Mouse (Mus musculus) left cerebral cortex, postnatal 4 days (tissue): ENCODE measurements around the gene Olfr643. TPM values are rescaled to one million over a fixed set of nuclear protein-coding genes. Genes with fewer than 3 reads are reported as not detected.
"Not testable (repeated sequence)": the region's sequence is repeated elsewhere in the genome, so short reads cannot be mapped to it uniquely, and the experiment has no call there.

Experiments used
- DNase-seq: peaks from one replicate; pipeline ENCODE4 v3.0.0-alpha.2; 2022
- intact Hi-C: fragments of 180-260 bp; cut with DNase I; formaldehyde crosslinking; loops from one replicate; pipeline ENCODE4 v1.15.1; 2025
- total RNA-seq, 2 experiments: library from RNA; stranded (reverse); gene quantifications; 2 replicates each; pipeline ENCODE4 v1.2.3; 2021

The Olfr643 gene
- total RNA-seq, 2 experiments from 2014 or later, result not detected

DNA sequence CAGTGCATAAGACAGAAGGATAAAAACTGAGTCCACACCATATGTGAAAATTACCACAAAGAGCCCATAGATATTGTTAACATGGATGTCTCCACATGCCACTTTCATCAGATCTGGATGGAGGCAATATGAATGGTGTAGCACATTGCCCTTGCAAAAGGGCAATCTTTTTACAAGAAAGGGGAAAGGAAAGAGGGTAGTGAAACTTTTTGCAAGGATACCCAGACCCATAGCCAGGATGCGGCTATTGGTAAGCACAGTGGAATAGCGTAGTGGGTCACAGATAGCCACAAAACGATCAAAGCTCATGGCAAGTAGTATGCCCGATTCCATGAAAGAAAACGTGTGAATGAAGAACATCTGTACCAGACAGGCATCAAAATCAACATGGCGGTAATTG lies 115.6 kb downstream of the Olfr643 start:
- no peak for DNase-seq
- intact Hi-C loops, result no loop called here

DNA sequence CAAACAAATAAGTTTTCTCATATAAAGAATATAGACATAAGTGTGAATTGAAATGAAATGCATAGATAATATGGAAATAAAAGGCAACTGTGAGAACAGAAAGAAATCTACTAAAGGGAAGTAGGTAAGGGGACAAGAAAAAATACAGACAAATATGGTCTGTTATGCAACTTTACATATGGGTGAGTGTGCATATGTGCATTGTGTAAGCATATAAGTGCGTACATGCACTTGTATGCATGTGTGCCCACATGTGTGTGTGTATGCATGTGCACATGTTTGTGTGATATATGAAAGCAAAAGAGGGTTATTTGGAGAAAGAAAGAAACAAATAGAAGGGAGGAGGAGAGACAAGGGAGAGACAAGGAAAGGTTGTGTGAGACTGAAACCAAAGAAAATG lies 118.3 kb downstream of the Olfr643 start:
- intact Hi-C loops, result no loop called here
- DNase-seq, result no peak

DNA sequence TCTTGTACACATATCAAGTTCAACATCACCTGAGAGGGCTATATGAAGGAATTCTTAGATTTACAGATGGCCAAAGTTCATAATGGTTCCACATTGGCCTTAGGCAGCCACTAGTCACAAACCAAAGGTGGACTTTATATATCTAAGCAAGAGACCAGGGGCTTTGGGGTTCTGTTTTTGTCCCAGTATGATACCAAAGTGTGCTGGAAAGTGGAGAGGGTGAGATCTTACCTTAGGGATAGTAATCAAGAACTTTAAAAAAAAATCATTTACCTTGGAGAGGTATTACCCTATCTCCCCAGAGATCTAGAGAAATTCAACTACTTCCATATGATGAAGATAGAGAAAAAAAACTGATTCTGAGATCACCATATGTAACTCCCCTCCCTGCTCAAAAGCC lies 120.0 kb downstream of the Olfr643 start, which contains the start of gene Olfr639:
Gene Olfr639 (minus strand): TSS at position 101 of the 400 bp plus-strand sequence.
- DNase-seq, result no peak
- intact Hi-C loops, result no loop called here

DNA sequence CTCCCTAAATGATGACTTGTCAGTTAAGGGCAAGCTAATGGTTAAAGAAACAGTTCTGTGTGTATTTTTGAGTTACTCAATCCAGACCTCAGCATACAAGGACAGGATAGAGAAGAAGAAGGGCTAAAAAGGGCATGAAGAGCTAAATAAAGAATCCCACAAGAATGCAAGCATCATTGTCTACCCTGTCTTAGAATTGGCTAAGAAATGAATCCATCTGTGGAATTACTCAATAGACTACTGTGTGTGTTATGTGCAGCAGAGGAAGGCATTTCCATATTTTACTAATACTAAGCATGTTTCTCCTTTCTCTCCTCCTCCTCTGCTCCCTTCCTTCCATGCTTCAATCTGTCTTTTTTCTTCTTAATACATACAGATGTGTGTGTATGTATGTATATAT lies 138.1 kb downstream of the Olfr643 start:
- intact Hi-C loops, result no loop called here
- DNase-seq, result no peak

DNA sequence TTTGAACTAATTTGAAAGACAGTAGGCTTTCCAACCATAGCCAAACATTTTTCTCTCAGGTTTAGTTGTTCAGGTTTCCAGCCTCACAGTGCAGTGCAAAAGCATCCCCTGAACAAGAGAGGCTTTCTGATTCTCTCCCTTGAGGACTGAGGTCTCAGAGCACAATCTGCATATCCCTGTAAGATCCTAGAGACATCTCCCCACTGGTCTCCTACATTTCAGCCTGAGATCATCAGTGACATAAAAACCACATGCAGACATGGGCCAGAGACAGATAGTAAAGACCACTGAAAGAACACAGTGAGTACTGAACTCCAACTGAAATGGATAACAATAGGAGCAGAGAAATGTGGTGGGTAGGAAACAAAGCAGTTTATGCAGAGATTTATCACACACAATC lies 138.8 kb downstream of the Olfr643 start, which contains the start of gene Olfr638:
Gene Olfr638 (plus strand): TSS at position 301 of the 400 bp plus-strand sequence.
- intact Hi-C loops, result no loop called here

DNA sequence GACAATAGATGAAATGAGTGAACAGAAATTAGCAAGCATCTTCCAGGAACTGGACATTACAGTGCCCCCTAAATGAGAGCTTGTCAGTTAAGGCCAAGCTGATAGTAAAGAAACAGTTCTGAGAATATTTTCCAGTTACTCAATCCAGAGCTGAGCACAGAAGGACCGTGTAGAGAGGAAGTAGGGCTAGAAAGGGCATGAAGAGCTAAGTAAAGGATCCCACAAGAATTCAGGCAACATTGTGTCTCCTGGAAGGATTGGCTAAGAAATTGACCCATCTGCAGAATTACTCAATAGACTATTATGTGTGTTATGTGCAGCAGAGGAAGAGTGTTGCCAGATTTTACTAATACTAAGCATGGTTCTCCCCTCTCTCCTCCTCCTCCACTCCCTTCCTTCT lies 165.4 kb downstream of the Olfr643 start:
- DNase-seq, result no peak
- intact Hi-C loops, result no loop called here

More for the DNA sequence above, 138.8 kb downstream of the Olfr643 start, which contains the start of gene Olfr638:
- no peak for DNase-seq

DNA sequence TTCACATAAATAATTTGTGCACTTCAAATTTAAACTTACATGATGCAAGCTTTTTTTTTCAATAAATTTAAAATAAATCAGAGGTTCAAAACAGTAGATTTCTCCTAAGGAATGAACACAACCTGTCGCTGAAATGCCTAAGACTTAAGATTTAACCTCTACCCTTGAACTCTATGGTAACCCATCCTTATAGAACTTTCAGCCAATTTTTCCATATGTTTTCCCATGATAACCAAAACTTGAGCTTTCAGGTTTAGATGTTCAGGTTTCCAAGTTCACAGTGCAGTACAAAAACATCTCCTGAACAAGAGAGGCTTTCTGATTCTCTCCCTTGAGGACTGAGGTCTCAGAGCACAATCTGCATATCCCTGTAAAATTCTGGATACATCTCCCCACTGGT lies 166.4 kb downstream of the Olfr643 start, which contains the start of gene Olfr635:
Gene Olfr635 (plus strand): TSS at position 301 of the 400 bp plus-strand sequence.
- intact Hi-C loops, result no loop called here
- no peak for DNase-seq

DNA sequence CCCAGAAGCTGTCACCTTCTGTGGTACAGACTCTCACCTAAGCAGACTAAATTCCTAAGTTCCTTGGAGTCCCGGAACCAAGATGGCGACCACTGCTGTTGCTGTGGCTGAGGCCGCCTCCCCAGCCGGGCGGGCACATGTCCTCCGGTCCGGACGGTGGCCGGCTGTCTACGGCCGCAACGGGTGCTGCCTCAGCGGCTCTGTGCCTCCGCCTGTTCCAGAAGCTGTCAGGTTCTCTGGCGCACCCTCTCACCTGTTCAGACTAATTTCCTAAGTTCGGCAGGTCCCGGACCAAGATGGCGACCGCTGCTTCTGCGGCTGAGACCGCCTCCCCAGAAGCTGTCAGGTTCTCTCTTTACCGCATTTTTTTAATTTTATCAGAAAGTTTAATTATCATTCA lies 170.3 kb downstream of the Olfr643 start:
- DNase-seq, intact Hi-C loops: not testable (repeated sequence)

Other genes starting within 250 kb of the Olfr643 start
- gene Olfr64, start 242.9 kb downstream of the Olfr643 start, total RNA-seq, result not detected
- not detected for gene Olfr65, start 233.9 kb downstream of the Olfr643 start, total RNA-seq
- not detected for gene Olfr631, start 208.6 kb downstream of the Olfr643 start, total RNA-seq
- not detected for gene Olfr632, start 203.1 kb downstream of the Olfr643 start, total RNA-seq
- gene Olfr633, start 193.0 kb downstream of the Olfr643 start, total RNA-seq, result not detected
- under 1 TPM in 1 of 2 experiments, not detected in 1; 0.08 TPM for gene Olfr635, start 166.3 kb downstream of the Olfr643 start, total RNA-seq
- not detected for gene Olfr638, start 138.7 kb downstream of the Olfr643 start, total RNA-seq
- gene Olfr639, start 120.1 kb downstream of the Olfr643 start, total RNA-seq, result under 1 TPM; 0.10 to 0.38 TPM
- gene Olfr640, start 111.8 kb downstream of the Olfr643 start, total RNA-seq, result not detected
- gene Olfr641, start 102.0 kb downstream of the Olfr643 start, total RNA-seq, result not detected
- not detected for gene Olfr642, start 84.7 kb downstream of the Olfr643 start, total RNA-seq
- gene 4930516K23Rik, start 76.0 kb downstream of the Olfr643 start, total RNA-seq, result not detected
- not detected for gene Olfr644, start 65.5 kb downstream of the Olfr643 start, total RNA-seq
- not detected for gene Olfr645, start 51.9 kb downstream of the Olfr643 start, total RNA-seq
- not detected for gene Olfr646, start 32.5 kb downstream of the Olfr643 start, total RNA-seq
- not detected for gene Ubqln5, start 7.6 kb downstream of the Olfr643 start, total RNA-seq
- not detected for gene Ubqln3, start 5.9 kb upstream of the Olfr643 start, total RNA-seq
- gene Ubqlnl, start 13.2 kb upstream of the Olfr643 start, total RNA-seq, result not detected
- not detected for gene Olfm5, start 27.4 kb upstream of the Olfr643 start, total RNA-seq
- under 1 TPM; 0.38 to 0.46 TPM for gene Olfr648, start 46.0 kb upstream of the Olfr643 start, total RNA-seq
- gene Olfr649, start 58.6 kb upstream of the Olfr643 start, total RNA-seq, result not detected
- under 1 TPM; 0.24 to 0.28 TPM for gene Trim6, start 81.4 kb upstream of the Olfr643 start, total RNA-seq
- 1 to 10 TPM in 1 of 2 experiments, under 1 TPM in 1; 0.78 to 1.0 TPM for gene Trim34a, start 107.1 kb upstream of the Olfr643 start, total RNA-seq
- under 1 TPM; 0.20 to 0.46 TPM for gene Trim5, start 150.7 kb upstream of the Olfr643 start, total RNA-seq
- gene Trim12a, start 178.1 kb upstream of the Olfr643 start, total RNA-seq, result 1 to 10 TPM; 1.4 to 2.3 TPM
- not detected for gene Trim34b, start 192.1 kb upstream of the Olfr643 start, total RNA-seq
- 1 to 10 TPM; 1.6 to 2.0 TPM for gene Trim12c, start 216.0 kb upstream of the Olfr643 start, total RNA-seq
- gene Trim30b, start 232.5 kb upstream of the Olfr643 start, total RNA-seq, result not detected